Mouse (Mus musculus): ENCODE measurements around the gene Zfp101. TPM values are rescaled to one million over a fixed set of nuclear protein-coding genes. Genes with fewer than 3 reads are reported as not detected.

Gene Zfp101
- 9.4 TPM for polyA plus RNA-seq (2017; shearing (Covaris generic))

GRCm38 (mm10) chr17:33394182-33395034, at the start of gene Zfp101:
Gene Zfp101, minus strand, starts transcription at chr17:33394641.

GRCm38 (mm10) chr17:33432019-33432946, 37.8 kb upstream of the Zfp101 start, which contains the start of gene Actl9:
Gene Actl9, plus strand, starts transcription at chr17:33432896.

GRCm38 (mm10) chr17:33358411-33359384, 35.7 kb downstream of the Zfp101 start, which contains the start of gene Zfp81:
Gene Zfp81, minus strand, starts transcription at chr17:33358878.

Other genes starting within 250 kb of the Zfp101 start
- not detected for gene Olfr55, start 226.2 kb downstream of the Zfp101 start, polyA plus RNA-seq (2017; shearing (Covaris generic))
- not detected for gene Olfr239, start 203.3 kb downstream of the Zfp101 start, polyA plus RNA-seq (2017; shearing (Covaris generic))
- gene Olfr1564, start 173.0 kb downstream of the Zfp101 start, polyA plus RNA-seq (2017; shearing (Covaris generic)), result not detected
- gene Zfp955a, start 139.5 kb downstream of the Zfp101 start, polyA plus RNA-seq (2017; shearing (Covaris generic)), result 22.1 TPM
- gene Olfr63, start 130.0 kb downstream of the Zfp101 start, polyA plus RNA-seq (2017; shearing (Covaris generic)), result not detected
- gene Zfp955b, start 105.1 kb downstream of the Zfp101 start, polyA plus RNA-seq (2017; shearing (Covaris generic)), result 11.3 TPM
- gene Zfp81, start 35.8 kb downstream of the Zfp101 start, polyA plus RNA-seq (2017; shearing (Covaris generic)), result 13.8 TPM
- gene Actl9, start 38.3 kb upstream of the Zfp101 start, polyA plus RNA-seq (2017; shearing (Covaris generic)), result not detected
- gene Adamts10, start 129.6 kb upstream of the Zfp101 start, polyA plus RNA-seq (2017; shearing (Covaris generic)), result 134 TPM
- gene Myo1f, start 161.1 kb upstream of the Zfp101 start, polyA plus RNA-seq (2017; shearing (Covaris generic)), result 63.4 TPM
- gene Zfp414, start 234.4 kb upstream of the Zfp101 start, polyA plus RNA-seq (2017; shearing (Covaris generic)), result 82.5 TPM
- gene Pram1, start 243.4 kb upstream of the Zfp101 start, polyA plus RNA-seq (2017; shearing (Covaris generic)), result 2.5 TPM